Mouse (Mus musculus): Measurements from ENCODE around the gene Ephb1.

DNA sequence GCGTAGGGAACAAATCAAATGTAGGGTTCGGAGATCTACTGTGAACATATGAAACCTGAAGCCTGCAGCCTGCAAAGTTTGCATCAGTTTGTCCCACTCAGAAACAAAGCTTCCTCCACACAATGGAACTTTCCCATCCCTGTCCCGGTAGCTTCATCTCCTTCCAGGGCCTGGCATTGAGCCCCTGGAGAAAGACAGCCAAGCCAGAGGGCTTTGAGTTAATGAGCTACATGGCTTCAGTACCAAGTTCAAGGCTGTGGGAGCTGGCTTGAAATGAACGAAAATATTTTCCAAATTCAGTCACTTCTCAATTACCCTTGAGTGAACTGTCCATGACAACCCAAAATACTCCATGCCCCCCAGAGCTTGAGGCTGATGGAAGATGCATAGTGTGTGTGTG is 160.4 kb downstream of the Ephb1 start:
- no peak for TF ChIP-seq CTCF (IDR thresholded peaks at IDR 0.05; ENCODE audit: low read depth, low read length)
- no peak for TF ChIP-seq POLR2A (IDR thresholded peaks at IDR 0.05; ENCODE audit: borderline replicate concordance, low read depth, low read length)

All from bone marrow macrophage, adult 2 months (primary cell).